Mouse (Mus musculus) induced T-regulatory cell, adult 2 months (primary cell): Measurements from ENCODE around the gene Jup.
"Not testable (repeated sequence)": the region's sequence is repeated elsewhere in the genome, so short reads cannot be mapped to it uniquely, and the experiment has no call there.

Experiments used
- DNase-seq: peaks from one replicate; pipeline ENCODE4 v3.0.0-alpha.2; 2012; ENCODE audit warnings: low read depth

Gene Jup

DNA sequence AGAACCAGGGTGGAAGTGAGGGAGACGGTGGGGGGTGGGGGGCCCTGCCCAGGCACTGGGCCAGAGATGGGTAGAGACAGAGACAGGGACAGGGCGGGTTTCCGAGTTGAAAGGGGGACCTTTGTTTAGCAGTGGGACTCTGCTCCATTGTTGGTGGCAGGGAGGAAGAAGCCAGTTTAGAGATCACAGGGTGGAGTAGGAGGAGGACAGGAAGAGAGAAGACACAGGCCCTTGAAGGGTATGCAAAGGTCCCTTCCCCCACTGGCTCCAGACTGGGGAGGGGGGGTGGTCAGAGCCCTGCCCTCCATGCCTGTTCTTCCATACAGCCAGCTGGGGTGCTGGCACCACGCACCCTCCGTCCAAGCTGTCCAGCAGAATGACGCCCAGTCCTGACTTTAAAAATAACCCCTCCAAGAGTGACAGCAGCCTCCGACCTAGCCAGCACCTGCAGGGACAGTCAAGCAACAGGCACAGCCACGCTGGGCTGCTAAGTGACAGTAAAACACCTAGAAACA, 7.6 kb downstream of the Jup start:
- DNase-seq = no peak

DNA sequence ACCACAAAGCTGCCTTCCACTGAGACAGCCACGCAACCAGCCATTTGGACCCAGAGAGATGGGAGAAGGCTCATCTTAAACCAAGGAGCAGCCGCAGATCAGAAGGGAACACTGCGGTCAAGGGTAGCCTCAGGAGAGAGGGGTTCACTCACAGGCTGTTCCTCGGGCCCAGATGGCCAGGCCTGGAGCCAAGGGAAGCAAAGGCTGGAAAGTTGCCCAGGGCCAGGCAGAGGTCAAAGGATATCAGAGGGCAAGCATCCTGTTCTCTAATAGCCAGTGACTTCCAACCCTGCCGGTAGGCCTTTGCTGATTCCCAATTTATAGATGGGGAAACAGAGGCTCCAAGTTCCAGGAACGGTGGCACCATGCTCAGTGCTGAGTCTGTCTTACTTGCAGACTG, 9.0 kb downstream of the Jup start:
- no peak for DNase-seq

DNA sequence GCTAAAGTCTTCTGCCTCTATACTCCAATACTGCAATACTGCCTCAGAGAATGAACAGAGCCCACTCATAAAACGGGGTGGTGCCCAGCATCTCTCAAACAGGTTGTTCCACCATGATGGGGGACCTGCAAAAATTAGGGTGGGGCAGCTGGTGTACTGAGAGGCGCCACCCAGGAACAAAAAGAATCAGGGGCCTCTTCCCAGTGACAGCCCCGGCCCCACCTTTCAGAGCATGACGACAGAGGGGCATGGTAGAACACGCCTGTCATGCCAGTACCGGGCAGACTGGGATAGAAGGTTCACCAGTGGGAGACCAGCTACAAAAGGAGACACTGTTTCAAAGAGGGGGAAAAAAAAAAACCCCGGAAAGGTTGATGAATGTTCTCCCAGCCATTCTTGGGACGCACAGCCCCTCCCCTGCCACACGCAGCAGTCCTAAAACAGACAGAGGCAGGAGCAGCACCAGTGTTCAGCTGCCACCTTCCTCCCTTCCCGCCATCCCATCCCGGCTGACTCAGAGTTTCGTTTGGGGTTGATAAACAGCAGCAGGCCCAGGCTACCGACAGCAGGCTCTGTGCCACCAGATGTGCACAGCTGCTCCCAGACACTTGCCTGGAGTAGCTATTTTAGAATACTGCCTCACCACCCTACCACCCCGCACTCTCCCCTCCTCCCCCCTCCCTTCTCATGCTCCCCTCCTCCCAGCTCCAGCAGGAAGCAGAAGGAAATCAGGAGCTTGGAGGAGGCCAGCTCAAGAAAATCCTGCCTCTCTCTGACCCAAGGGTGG, 9.8 kb downstream of the Jup start:
- DNase-seq = no peak

DNA sequence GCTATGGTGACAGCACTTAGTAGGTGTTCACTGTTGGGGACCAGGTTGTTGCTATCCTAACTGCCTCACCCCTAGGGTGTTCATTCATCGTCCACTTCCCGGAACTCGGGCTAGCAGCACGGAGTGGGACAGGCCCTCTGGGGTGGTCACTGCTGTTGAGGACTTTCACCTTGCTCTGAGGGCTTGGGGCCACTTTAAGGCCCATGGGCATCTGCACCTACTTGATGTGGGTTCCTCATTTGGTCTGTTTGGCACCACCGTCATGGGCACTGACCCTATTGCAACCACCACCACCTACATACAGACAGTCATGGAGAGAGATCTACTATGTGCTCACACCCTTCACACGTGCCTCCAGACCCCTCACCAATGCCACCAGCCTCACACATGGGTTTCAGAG, 10.5 kb downstream of the Jup start:
- DNase-seq = no peak

DNA sequence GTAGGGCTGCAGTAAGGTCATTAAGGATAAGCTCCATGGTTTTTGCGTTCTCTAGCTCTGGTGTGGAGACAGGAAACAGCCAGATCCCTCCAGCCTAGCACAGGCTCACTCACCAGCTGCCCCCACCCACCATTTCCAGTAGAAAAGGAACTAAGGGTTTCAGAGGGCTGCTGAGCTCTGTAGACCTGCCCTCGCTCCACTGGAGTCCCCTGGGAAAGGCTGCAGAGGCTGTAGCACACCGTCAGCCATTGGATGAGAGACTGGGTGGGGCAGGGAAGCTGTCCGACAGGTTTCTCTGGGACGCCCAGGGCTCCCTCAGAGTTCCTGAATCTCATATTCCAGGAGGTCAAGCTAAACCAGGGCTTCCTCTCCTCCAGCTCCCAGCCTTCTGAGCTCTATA, 11.0 kb downstream of the Jup start:
- DNase-seq = no peak

DNA sequence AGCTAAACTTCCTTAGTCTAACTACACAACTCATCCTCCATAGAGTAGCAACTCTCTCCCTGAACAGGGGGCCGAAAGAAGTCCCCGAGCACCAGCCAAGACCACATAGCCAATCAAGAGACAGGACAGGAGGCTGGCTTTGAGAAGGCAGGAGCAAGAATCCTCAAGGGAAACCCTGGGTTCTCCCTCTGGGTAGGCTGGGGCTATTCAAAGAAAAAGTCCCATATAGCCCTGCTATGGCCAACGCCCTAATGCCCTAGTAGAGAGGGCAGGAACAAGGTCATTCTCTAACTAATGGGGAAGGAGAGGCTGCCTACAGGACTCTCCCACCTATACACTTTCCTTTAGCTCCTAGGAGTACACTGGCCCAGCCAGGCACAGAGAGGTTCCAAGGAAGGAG, 12.5 kb downstream of the Jup start:
- no peak for DNase-seq

DNA sequence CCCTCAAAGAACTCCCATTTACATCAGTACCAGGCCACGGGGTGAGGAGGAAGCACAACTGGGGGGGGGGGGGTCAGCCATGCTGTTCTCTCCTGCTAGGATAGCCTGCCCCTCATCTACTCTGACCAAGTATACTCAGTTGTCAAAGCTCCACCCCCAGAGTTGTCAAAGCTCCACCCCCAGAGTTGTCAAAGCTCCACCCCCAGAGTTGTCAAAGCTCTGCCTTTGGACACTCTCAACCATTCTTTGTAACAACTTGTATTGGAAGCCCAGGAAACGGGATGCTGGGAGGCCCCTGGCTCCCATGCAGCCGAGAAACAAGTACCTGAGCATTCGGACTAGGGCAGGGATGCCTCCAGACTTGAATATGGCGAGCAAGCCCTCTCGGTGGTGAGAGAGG, 14.9 kb downstream of the Jup start:
- DNase-seq = no peak

DNA sequence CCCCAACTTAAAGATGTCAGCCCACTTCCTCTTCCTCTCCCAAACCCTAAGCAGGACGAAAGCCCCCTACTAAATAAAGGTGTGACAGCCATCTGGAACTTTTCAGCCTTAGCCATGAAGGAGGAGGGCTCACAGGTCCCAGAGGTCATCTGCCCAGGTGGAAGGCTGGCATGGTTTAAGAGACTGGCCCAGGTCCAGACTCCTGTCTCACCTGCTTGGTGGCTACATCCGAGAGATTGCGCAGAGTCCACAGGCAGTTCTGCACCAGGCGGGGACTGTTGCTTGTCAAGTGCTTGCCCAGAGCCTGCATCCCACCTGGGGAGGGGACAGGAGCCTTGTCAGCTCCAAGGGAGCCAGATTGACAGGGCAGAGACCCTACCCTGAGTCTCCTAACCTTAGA, 18.3 kb downstream of the Jup start:
- no peak for DNase-seq

DNA sequence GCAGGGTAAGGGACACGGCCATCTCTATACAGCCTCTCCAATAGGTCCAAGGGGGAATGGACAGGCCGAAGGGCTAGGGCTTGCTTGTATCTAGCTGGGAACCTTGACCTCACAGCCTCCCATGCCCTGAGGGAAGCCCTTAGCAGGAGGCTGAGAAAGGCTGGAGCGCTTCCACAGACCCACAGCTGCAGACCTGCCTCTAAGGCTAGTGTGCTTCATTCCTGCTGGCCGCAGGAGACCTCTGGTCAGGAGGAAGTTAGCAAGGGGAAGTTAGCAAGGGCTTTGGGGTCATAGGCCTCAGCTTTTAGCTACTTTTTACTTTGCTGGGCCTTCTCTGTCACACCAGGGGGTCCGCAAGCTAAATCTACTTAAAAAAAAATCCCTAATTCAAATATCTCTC, 19.1 kb downstream of the Jup start:
- no peak for DNase-seq

DNA sequence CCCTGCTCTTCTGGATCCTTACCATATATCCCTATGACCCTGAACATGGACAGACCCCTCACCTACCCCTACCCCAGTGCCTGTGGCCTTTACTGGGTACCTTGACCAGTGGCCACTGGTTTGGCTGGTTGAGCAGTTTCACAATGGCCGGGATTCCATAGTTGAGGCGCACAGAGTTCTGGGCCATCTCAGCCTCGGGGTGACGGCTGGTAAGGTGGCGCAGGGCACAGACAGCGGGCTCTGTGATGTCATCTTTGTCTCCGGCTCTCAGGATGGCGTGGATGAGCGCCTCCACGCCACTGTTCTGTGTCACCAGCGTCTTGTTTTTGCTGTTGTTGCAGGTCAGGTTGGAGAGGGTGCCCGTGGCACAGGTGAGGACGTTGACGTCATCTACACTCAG, 19.6 kb downstream of the Jup start:
- DNase-seq = no peak

DNA sequence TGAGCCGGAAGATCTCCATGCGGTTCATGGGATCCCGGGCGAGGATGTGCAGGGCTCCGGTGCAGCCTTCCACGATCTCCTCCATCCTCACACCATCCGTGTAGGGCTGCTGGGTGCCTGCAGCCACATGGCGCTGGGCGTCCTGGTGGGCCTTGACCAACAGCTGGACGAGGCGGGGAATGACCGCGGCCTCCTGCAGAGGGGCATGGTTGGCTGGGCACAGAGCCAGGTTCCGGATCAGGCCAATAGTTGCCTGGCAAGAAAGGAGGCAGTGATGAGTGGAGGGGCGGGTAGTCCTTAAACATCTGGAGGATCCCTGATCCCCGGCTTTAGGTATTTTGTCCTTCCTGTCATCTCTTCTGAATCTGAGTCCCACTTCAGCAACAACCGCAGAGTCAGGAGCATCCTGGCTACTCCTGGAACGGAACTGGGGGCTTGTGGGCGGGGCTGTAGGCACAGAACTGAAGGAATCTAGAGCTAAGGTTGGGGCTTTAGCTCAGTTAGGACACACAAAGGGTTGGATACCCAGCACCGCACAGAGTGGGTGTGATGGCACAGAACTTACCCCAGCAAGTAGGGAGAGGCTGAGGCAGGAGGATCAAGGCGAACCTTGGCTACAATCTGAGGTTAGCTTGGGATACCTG, 20.7 kb downstream of the Jup start:
- DNase-seq = no peak

DNA sequence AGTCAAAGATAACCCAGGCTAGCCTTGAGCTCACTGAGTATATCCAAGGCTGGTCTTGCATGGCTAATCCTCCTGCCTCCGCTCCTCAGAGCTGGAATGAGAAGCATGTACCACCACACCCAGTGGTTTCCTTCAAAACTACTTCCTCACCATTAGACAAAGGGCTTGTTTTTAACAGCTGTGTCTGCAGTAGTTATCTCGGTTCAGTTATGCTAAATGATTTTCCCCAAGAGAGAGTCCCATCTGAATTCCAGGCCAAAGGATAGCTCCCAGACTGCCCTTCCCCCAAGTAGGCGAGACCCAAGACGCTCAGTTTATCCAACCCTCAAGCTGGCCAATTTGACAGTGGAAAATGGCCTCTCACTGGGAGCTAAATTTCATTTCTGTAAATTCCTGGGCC, 21.6 kb downstream of the Jup start:
- DNase-seq = no peak

DNA sequence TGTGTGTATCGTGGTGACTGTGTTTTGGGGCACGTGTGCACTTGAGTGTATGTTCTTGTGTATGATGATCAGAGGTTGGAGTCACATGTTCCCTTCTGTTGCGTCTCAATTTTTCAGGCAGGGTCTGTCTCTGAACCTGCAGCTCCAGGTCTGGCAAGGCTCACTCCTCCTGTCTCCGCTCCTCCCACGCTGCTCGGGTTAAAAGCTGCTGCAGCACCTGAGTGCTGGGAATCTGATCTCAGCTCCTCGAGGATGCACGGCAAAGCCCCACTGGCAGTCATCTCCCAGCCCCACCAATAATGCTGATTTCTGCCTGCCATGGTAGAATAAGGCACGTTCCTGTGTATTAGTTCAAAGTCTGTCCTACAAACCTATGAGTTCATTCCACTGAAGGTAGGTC, 22.4 kb downstream of the Jup start:
- DNase-seq = no peak

DNA sequence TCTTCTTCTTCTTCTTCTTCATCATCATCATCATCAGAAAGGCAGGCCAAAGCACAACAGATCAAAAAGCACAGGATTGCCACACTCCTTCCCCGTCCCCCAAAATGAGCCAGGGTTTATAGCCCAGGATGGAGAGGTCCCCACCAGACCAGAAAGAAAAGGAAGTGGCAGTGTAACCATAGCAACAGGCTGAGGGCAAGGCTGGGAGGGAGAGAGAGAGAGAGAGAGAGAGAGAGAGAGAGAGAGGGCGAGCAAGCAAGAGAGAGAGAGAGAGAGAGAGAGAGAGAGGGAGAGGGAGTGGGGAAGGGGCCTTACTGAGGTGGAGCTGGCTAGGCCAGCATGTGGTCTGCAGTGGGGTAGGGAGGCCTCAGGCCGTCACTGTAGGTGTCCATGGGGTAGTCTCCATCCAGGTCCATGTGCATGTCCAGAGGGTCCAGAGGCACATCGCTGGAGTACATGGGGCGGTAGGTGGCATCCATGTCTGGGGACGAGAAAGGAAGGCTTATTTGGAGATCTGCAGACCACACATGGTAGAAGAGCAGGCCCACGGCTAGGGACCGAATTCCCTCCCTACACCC, 25.5 kb downstream of the Jup start:
- DNase-seq = no peak

DNA sequence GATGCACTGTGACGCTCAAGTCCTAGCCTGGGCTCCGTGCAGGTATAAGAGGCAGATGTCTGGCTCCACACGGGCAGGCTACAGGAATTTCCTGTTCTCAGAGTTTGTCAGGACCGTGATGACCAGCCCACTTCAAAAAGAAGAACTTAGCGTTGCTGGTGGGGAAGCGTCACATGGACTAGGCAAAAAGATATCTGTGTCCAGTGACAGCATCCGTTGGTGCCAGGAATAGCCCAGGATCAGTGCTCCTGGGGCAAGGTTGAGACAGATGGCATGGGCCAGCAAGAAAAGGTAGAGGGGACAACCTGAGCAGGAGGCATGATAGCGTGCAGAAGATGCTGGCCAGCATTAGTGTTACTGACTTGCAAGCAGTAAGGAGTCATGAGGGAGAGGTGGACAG, 27.7 kb downstream of the Jup start:
- no peak for DNase-seq

DNA sequence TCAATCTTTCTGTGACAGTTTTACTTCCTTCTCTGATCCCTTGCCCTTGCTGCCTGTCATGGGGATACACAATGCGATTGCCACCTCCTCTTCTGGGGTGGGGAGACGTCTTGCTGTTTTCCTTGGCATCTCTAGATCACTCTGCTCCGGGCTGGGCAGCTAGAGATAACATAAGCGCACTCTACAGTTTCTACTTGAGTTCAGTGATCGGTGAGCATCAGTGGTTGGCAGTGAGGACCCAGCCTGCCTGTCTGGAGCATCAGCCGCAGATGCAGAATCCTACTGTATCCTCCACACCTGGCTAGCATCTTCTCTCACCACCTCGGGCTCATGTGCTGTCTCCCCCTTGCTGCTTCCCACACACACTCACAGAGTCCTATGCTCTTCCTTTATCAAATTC, 28.4 kb downstream of the Jup start:
- no peak for DNase-seq

DNA sequence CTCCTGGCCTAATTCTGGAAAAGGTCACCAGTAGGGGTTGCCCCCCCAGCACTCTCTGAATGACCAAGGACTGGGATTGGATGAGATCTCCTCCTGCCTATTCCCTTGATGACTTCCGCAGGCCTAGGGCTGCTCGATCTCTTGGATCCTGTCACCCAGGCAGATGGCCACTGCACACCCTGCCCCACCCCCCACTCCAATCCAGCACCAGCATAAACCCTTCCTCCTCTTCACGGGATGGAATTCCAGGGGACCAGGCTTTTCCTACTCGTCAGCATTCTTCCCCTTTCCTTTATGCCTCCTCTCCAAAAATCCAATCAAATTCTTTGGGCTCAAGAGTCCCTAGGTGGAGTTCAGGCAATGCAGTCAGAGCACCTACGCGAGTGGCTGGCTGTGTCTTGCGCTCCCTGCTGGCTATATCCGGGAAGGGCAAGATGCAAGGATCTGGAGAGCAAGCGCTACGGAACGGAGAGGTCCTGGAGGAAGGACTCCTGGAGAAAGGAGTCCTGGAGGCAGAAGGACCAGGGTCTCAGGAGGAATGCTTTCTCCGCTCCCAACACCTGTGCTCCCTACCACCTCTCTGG, 34.5 kb downstream of the Jup start:
- DNase-seq = peak; percentile 75

DNA sequence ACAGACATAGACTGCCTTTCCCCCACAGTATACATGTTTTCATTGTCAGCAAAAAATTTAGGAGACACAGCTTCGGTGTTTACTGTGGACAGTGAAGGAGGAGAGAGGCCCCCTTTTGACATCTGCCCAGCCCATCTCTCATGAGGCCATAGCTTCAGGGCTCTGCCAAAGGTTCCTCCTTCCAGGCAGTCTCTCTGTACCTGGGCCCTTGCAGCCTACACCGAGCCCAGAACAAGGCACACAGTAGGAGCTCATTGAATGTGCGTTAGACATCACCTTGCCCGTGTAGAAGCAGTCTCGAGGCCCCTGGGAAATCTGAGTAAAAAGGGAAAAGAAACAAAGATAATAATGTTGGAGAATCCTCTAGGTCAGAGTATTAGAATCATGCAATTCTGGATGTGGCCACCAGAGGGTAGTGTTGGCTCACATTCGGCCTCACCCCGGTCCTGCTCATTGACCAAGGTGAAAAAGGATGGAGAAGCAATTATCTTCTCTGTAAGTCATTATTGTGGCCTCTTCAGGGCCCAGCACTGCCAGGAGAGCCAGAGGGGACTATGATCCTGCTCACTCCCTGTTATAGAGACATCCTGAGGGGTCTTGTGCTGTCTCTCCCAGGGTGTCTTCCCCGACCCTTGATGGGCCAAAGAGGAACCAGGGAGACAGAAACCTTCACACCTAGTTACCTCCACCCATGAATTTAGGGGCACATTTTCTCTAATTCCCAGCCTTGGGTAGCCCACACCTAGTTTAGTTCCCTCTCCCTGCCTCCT, 35.2 kb downstream of the Jup start:
- DNase-seq = peak; percentile 84

DNA sequence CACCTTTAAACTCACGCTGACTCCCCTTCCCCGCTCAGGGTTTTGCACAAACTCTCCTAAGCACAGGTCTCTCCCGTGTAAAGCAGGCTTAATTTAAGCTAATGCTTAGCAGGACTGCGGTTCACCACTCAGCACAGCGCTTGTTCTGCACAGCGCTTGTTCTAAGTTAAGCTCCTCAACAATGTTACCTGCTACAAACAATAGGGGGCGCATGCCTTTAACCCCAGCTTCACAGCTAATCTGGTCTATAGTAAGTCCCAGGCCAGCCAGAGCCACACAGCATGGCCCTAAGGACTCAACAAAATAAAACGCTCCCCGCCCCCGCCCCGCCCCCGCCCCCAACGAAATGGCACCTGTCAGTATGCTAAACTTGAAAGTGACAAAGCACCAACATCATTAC, 36.5 kb downstream of the Jup start:
- not testable (repeated sequence) for DNase-seq

DNA sequence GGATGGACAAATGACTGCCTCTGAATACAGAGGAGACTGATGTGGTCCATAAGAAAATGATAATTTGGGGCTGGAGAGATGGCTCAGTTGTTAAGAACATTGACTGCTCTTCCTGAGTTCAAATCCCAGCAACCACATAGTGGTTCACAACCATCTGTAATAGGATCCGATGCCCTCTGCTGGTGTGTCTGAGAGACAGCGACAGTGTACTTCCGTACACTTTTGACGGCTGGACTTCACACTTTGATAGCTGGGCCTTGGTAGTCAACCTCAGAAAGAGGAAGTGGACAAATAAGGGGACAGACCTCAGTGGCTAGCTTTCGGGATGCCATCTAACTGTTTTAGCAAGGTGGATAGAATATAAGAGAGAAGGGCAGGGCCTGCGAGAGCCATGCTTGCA, 37.4 kb downstream of the Jup start:
- no peak for DNase-seq

DNA sequence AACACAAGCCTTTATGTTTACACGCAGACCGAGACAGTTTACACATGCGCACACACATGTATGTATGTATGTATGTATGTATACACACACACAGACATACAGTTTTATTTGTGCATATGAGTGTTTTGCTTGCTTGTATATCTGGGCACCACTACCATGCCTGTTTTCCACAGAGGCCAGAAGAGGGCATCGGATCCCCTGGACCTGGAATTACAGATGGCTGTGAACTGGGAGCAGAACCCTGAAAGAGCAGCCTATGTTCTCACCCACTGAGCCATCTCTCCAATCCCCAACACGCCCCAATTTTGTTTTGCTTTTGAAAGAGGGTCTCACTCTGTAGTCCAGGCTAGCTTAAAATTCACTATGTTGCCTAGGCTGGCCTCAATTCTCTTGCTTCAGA, 40.2 kb downstream of the Jup start:
- DNase-seq = no peak

DNA sequence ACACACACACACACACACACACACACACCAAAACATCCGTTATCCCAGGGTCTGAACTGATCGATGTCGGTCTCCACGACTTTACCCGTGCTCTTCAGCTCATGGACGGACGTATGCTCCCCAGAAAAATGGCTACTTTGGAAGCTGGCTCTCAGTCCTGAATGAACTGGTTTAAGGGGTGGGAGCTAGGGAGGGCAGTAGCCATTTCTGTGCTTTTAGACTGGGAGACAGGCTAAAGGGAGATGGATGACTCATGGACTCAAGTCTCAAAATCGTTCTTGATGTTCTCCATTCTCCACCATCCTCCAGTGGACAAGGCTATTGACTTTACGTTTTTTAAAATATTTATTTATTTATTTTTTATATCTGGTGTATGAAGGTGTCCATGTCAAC, 40.7 kb downstream of the Jup start:
- no peak for DNase-seq
